Mouse (Mus musculus): ENCODE measurements at regions not wholly inside any gene's neighbourhood (a gene's known extent, or its start where the extent isn't known, plus 50 kb on each side); places are given as distances from the start of the nearest gene placed in this dataset.

GRCm38 (mm10) chr9:74021339-74021738 is 52.6 kb upstream of the Unc13c start:
- DNase-seq (ENCODE audit: low spot score in 2 of 2), result no peak

- DNase-seq (ENCODE audit: low spot score in 2 of 2), result no peak
These were observed 55.2 kb upstream of the Unc13c start for GRCm38 (mm10) chr9:74023922-74024321.

- no peak for DNase-seq (ENCODE audit: low spot score in 2 of 2)
These were observed 57.4 kb upstream of the Unc13c start for GRCm38 (mm10) chr9:74026131-74026530.

- DNase-seq (ENCODE audit: low spot score in 2 of 2), result peak in 1 of 2 experiments; percentile 8
These were observed 59.7 kb upstream of the Unc13c start for GRCm38 (mm10) chr9:74028438-74028837.

GRCm38 (mm10) chr9:74045936-74046335 is 64.2 kb upstream of the Wdr72 start:
- DNase-seq (ENCODE audit: low spot score in 2 of 2), result no peak

- no peak for DNase-seq (ENCODE audit: low spot score in 2 of 2)
These were observed 60.4 kb upstream of the Wdr72 start for GRCm38 (mm10) chr9:74049776-74050175.

- no peak for DNase-seq (ENCODE audit: low spot score in 2 of 2)
These were observed 53.4 kb upstream of the Wdr72 start for GRCm38 (mm10) chr9:74056709-74057108.

- peak in 1 of 2 experiments; percentile 28 for DNase-seq (ENCODE audit: low spot score in 2 of 2)
These were observed 52.6 kb upstream of the Wdr72 start for GRCm38 (mm10) chr9:74057476-74058076.

GRCm38 (mm10) chr9:74058269-74058871 is 51.8 kb upstream of the Wdr72 start:
- DNase-seq (ENCODE audit: low spot score in 2 of 2), result no peak
